Mouse (Mus musculus): ENCODE data around the gene Inka2. TPM values are rescaled to one million over a fixed set of nuclear protein-coding genes. Genes with fewer than 3 reads are reported as not detected.
A peak's percentile ranks its signal among the peaks of the same experiment; 100 is the strongest.

The Inka2 gene
- total RNA-seq, 2 experiments from 2014 or later: not detected

- ATAC-seq (replicated peaks; ENCODE audit: poor library complexity): peak; percentile 71
Observed at GRCm38 (mm10) chr3:105721681-105722201, 17.3 kb downstream of the Inka2 start.

- no peak for ATAC-seq (replicated peaks; ENCODE audit: poor library complexity)
Observed at GRCm38 (mm10) chr3:105722510-105722909, 18.1 kb downstream of the Inka2 start.

GRCm38 (mm10) chr3:105726037-105726436, 21.6 kb downstream of the Inka2 start:
- peak; percentile 72 for ATAC-seq (replicated peaks; ENCODE audit: poor library complexity)

- no peak for ATAC-seq (replicated peaks; ENCODE audit: poor library complexity)
Observed at GRCm38 (mm10) chr3:105732360-105732759, 28.0 kb downstream of the Inka2 start.

- no peak for ATAC-seq (replicated peaks; ENCODE audit: poor library complexity)
Observed at GRCm38 (mm10) chr3:105733538-105733937, 29.1 kb downstream of the Inka2 start.

DNA sequence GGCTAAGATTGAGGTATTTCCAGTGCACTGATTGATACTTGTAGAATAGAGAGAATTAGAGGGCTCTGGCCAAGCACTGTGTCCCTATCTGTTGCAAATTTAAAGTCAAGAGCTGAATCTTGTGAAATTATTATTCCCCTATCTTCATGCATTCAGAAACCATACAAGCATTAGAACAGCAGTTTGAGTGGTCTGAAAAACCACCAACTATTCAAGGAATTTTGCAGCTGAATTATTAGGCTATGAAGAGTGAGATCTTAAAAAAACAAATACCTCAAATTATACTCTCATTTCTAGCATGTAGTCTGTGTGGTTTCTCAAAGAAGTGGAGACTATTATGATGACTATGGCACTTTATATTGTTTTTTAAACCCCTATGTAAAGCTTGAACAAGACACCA, 30.9 kb downstream of the Inka2 start:
- no peak for ATAC-seq (replicated peaks; ENCODE audit: poor library complexity)

- ATAC-seq (replicated peaks; ENCODE audit: poor library complexity): no peak
Observed at GRCm38 (mm10) chr3:105736148-105736547, 31.7 kb downstream of the Inka2 start.

DNA sequence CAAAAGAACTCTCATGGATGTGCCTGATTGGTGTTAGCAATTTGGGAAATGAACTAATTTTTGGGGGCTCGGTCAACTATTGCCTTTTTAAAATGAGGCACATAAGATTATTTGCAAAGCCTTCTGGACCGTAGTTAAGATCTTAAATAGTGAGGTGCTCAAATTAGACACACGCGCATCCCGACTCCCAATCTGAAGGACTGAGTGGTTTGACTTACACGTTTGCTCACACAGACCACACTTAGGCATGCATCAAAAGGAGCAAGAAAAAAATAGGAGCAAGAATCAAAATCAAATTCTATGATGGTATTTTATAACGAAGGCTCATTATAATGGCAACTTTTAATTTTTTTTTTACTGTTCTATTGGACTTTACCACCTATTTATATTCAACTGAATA, 32.7 kb downstream of the Inka2 start:
- ATAC-seq (replicated peaks; ENCODE audit: poor library complexity): no peak

- no peak for ATAC-seq (replicated peaks; ENCODE audit: poor library complexity)
Observed at GRCm38 (mm10) chr3:105737666-105738065, 33.3 kb downstream of the Inka2 start.

GRCm38 (mm10) chr3:105746542-105746941, 42.1 kb downstream of the Inka2 start:
- ATAC-seq (replicated peaks; ENCODE audit: poor library complexity): peak; percentile 55

- ATAC-seq (replicated peaks; ENCODE audit: poor library complexity): peak; percentile 37
Observed at GRCm38 (mm10) chr3:105750810-105751209, 46.4 kb downstream of the Inka2 start.

DNA sequence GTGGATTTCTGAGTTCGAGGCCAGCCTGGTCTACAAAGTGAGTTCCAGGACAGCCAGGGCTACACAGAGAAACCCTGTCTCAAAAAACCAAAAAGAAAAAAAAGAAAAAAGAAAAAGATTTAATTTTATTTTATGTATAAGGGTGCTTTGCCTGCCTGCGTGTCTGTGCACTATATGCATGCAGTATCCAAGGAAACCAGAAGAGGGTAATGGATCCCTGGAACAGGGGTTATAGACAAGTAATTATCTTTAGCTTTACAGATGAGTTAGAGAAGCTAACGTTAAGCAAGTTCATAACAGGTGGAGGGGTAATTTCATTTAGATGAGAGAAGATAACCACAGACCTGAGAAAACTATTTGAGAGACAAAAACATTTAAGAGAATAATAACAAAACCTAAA, 49.8 kb downstream of the Inka2 start:
- ATAC-seq (replicated peaks; ENCODE audit: poor library complexity): no peak

DNA sequence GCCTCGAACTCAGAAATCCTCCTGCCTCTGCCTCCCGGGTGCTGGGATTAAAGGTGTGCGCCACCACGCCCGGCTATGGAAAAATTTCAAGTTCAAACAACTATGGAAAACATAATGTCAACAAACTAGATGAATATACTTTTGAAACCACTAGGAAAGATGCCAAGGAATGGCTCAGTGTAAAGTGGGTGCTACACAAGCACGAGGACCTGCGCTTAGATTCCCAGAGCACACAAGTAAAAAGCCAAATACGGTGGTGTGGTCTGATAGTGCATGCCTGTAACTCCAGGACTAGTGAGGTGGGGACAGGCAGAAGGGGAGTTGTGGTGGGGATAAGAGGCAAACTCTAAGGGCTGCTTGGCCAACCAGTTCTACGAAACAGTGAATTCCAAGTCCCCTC, 50.7 kb downstream of the Inka2 start:
- no peak for ATAC-seq (replicated peaks; ENCODE audit: poor library complexity)

DNA sequence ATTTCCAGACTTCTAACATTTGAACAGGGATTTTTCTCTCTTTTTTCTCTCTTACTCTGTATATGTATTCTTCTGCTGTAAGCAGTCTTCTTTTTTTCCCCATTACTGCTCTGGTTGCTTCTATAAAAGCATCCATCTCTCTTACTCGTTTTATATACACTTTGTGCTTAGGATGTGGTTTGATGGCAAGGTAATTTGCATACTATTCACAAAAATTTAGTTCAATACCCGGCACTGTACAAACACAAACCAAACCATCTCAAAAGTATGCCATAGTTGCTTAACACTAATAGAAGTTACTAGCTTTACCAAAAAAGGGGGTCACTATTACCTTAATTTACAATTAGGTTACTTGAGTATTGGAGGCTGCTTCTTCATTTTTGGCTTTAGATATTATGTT, 52.1 kb downstream of the Inka2 start:
- no peak for ATAC-seq (replicated peaks; ENCODE audit: poor library complexity)

GRCm38 (mm10) chr3:105757323-105758083, 53.1 kb downstream of the Inka2 start:
- ATAC-seq (replicated peaks; ENCODE audit: poor library complexity): peak; percentile 62

DNA sequence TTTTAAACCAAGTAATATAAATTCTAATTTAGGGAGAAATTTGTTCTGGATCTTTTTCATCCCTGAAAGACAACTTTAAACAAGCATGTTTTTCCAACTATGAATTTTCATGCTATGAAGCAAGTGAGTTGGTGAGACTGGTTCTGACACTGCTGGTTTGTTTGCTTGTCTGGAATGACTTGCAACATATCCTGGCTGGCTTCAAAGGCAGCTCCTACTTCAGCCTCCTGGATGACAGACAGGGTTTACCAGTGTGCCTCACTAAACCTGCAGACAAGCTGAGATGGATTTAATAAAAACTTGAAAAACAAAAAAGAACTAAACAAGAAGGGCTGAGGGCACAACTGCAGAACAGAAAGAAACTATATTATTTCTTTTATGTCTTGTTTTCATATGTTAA, 53.7 kb downstream of the Inka2 start:
- ATAC-seq (replicated peaks; ENCODE audit: poor library complexity): no peak

GRCm38 (mm10) chr3:105758658-105759057, 54.3 kb downstream of the Inka2 start:
- no peak for ATAC-seq (replicated peaks; ENCODE audit: poor library complexity)

DNA sequence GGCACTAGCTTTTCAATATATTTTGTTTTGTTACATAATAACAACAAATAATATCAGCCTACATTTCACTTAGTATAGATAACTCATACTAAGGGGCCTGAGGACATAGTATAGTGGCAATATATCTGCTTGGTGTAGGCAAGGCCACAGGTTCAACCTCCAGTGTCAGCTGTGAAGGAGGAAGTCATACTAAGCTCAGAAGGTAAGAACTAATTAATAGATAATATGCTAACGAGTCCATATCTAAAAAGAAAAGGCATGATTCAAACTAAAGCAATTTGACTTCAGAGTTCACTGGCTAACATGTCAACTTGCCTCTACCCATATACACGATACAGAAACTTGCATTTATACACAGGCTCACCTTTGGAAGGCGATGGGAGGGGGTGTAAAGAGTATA, 55.7 kb downstream of the Inka2 start:
- no peak for ATAC-seq (replicated peaks; ENCODE audit: poor library complexity)

DNA sequence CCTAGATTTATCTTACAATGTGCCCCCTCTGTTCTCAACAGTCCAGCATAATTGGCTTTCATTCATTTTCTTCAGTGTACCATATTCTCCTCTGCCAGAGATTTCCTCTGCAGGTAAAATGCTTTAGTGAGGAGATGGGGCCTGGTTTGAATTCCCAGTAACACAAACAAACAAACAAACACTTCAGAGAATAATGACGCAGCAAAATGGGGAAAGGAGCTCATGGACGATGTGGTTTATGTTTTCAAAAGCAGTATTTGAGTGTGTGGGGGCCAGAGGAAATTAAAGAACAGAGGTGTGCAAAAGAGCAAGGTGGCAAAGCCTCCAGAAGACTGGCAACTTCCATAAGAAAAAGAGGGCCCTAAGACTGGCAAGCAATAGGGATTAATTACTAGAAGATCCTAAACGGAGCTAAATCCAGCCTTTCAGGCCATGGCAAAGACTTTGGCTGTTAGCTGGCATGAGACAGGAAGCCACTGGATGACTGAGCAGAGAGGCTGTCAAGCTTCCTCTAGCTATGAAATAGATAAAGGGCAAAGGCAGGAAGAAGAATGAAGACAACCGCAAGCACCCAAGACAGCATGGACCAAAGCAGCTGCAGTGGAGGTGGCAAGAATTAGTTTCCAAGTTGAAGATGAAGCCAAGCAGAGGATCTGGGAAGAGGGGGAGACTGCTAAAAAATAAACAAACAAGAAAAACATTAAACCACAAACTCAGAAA, 58.9 kb downstream of the Inka2 start:
- ATAC-seq (replicated peaks; ENCODE audit: poor library complexity): peak; percentile 72

DNA sequence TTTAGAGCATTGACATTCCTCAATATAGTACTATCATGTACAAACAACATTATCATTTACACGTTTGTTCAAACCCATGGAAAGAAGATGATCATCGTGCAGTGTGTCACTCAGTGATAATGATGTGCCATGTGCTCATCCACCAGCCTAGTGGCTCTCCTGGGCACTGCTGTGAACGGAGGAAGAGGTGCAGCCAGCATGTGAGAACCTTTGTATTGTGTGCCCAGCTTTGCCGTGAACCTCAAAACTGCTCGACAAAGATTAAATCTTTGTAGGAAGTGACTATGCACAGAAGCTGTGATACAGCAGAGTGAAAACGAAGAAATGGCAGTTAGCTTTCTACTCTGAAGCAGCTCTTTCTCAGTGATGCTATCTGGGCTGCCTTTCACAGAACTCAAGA, 64.1 kb downstream of the Inka2 start:
- ATAC-seq (replicated peaks; ENCODE audit: poor library complexity): peak; percentile 87

GRCm38 (mm10) chr3:105769380-105769779, 65.0 kb downstream of the Inka2 start:
- ATAC-seq (replicated peaks; ENCODE audit: poor library complexity): no peak
